Comparison of ENCODE assay signal across 13 mouse cellular contexts in genomic region chr2:102156460-102156859, GRCm38 (mm10). TPM values are rescaled to one million over a fixed set of nuclear protein-coding genes. Genes with fewer than 3 reads are reported as not detected.
DNase-seq lines count a peak whose midpoint lies in the region; ATAC-seq and TF ChIP-seq lines count a peak whose summit lies in the region.
"Had no signal": no experiment of that assay in that cellular context is flagged by ENCODE, and none has a peak within 500 bp of the region (broad histone marks: within the 10 kb centered on the region; RNA-seq: fewer than 3 reads in every experiment).

No protein-coding gene starts in this region.

- no peaks in the 10 kb centered on the region for H3K9me3 ChIP-seq in forebrain, embryonic 10.5 days
- no peaks in the 10 kb centered on the region for H3K9me3 ChIP-seq in forebrain, postnatal 0 days (ENCODE audit: low read length)
- no peaks in the 10 kb centered on the region for H3K9me3 ChIP-seq in hindbrain, embryonic 13.5 days
- H3K9me3 ChIP-seq in midbrain, postnatal 0 days (ENCODE audit: low read length): no peaks in the 10 kb centered on the region
- H3K9me3 ChIP-seq: heart, embryonic 15.5 days; limb, embryonic 15.5 days had no signal

- 67% methylated on average over 9 of the region's 9 CpGs for WGBS in forebrain, embryonic 10.5 days
- 38% methylated on average over 9 of the region's 9 CpGs for WGBS in forebrain, postnatal 0 days
- WGBS in hindbrain, embryonic 13.5 days: 24% methylated on average over 9 of the region's 9 CpGs
- 32% methylated on average over 9 of the region's 9 CpGs for WGBS in midbrain, postnatal 0 days

- H3K4me3 ChIP-seq in forebrain, embryonic 10.5 days: no peak overlapping the region
- H3K4me3 ChIP-seq in forebrain, postnatal 0 days (ENCODE audit: low read depth, low read length): no peak overlapping the region
- no peak overlapping the region for H3K4me3 ChIP-seq in hindbrain, embryonic 13.5 days
- no peak overlapping the region for H3K4me3 ChIP-seq in midbrain, postnatal 0 days (ENCODE audit: low read depth, low read length)
- H3K4me3 ChIP-seq: heart, embryonic 15.5 days; limb, embryonic 15.5 days had no signal

- no peak overlapping the region for H3K9ac ChIP-seq in forebrain, postnatal 0 days
- H3K9ac ChIP-seq in hindbrain, embryonic 13.5 days: no peak overlapping the region
- H3K9ac ChIP-seq in midbrain, postnatal 0 days (replicated peaks; ENCODE audit: low read length, poor library complexity, severe bottlenecking): no peak overlapping the region
- H3K9ac ChIP-seq: heart, embryonic 15.5 days; limb, embryonic 15.5 days had no signal

- no peak for TF ChIP-seq CTCF in forebrain, postnatal 0 days (IDR thresholded peaks at IDR 0.05; ENCODE audit: low read depth)
- no peak for TF ChIP-seq CTCF in midbrain, postnatal 0 days (IDR thresholded peaks at IDR 0.05)

- peaks cover 35% of the 10 kb centered on the region for H3K4me1 ChIP-seq in forebrain, embryonic 10.5 days
- H3K4me1 ChIP-seq in forebrain, postnatal 0 days (ENCODE audit: insufficient read depth): no peaks in the 10 kb centered on the region; the same call in 1 of the 2 replicates
- H3K4me1 ChIP-seq in hindbrain, embryonic 13.5 days (replicated peaks): peaks cover 40% of the 10 kb centered on the region
- peaks cover 8% of the 10 kb centered on the region; the same call in 1 of the 2 replicates for H3K4me1 ChIP-seq in midbrain, postnatal 0 days (ENCODE audit: insufficient read depth, low read length)

- no peak for ATAC-seq in forebrain, postnatal 0 days
- peak; percentile 46 for ATAC-seq in hindbrain, embryonic 13.5 days (ENCODE audit: low FRiP score)
- peak; percentile 42; the same call in 1 of the 2 replicates for ATAC-seq in midbrain, postnatal 0 days (ENCODE audit: low FRiP score)
- no peak for ATAC-seq in cerebellum, adult (ENCODE audit: insufficient number of reproducible peaks, low FRiP score, low TSS enrichment)
- ATAC-seq: inflammation-experienced regulatory T-cells, adult 6 months had no signal

- no peaks in the 10 kb centered on the region for H3K27me3 ChIP-seq in forebrain, embryonic 10.5 days (ENCODE audit: poor library complexity, severe bottlenecking)
- no peaks in the 10 kb centered on the region for H3K27me3 ChIP-seq in forebrain, postnatal 0 days (ENCODE audit: insufficient read depth, low read length)
- no peaks in the 10 kb centered on the region for H3K27me3 ChIP-seq in hindbrain, embryonic 13.5 days
- no peaks in the 10 kb centered on the region for H3K27me3 ChIP-seq in midbrain, postnatal 0 days (ENCODE audit: insufficient read depth, low read length)
- H3K27me3 ChIP-seq: heart, embryonic 15.5 days; limb, embryonic 15.5 days had no signal

- peaks cover 18% of the 10 kb centered on the region for H3K36me3 ChIP-seq in forebrain, embryonic 10.5 days (replicated peaks)
- no peaks in the 10 kb centered on the region for H3K36me3 ChIP-seq in forebrain, postnatal 0 days (ENCODE audit: insufficient read depth)
- H3K36me3 ChIP-seq in hindbrain, embryonic 13.5 days: no peaks in the 10 kb centered on the region
- no peaks in the 10 kb centered on the region for H3K36me3 ChIP-seq in midbrain, postnatal 0 days (ENCODE audit: insufficient read depth, low read length)
- H3K36me3 ChIP-seq: heart, embryonic 15.5 days had no signal

- no peak for DNase-seq in forebrain, embryonic 10.5 days (ENCODE audit: extremely low spot score, low spot score)
- no peak for DNase-seq in forebrain, postnatal 0 days
- peak; percentile 28 for DNase-seq in kidney, postnatal 10 days
- DNase-seq in kidney, postnatal 25 days: no peak
- peak; percentile 34 for DNase-seq in midbrain, postnatal 0 days (ENCODE audit: low spot score)
- no peak for DNase-seq in spleen, adult 18-20 months
- DNase-seq: cerebellum, postnatal 10 days; lung, adult 18-20 months had no signal

- no peak overlapping the region for H3K4me2 ChIP-seq in forebrain, postnatal 0 days (ENCODE audit: low read depth)
- no peak overlapping the region for H3K4me2 ChIP-seq in hindbrain, embryonic 13.5 days
- no peak overlapping the region for H3K4me2 ChIP-seq in midbrain, postnatal 0 days (ENCODE audit: low read depth, low read length, poor library complexity, severe bottlenecking)
- H3K4me2 ChIP-seq: heart, embryonic 15.5 days; limb, embryonic 15.5 days had no signal

- 0 out of 2 replicates have a peak overlapping the region, but pooled peaks have one; percentile 8 for H3K27ac ChIP-seq in forebrain, embryonic 10.5 days
- no peak overlapping the region for H3K27ac ChIP-seq in forebrain, postnatal 0 days (ENCODE audit: low read depth, low read length)
- H3K27ac ChIP-seq in hindbrain, embryonic 13.5 days: peak overlapping the region; percentile 66
- H3K27ac ChIP-seq in midbrain, postnatal 0 days (ENCODE audit: low read depth, low read length): no peak overlapping the region
- H3K27ac ChIP-seq: heart, embryonic 15.5 days; limb, embryonic 15.5 days had no signal

RNA-seq across cellular contexts. Expression of gene Ldlrad3, which starts 29.7 kb away (rescaled TPM):
- 53.1 and 54.6 TPM in 2 replicates for polyA plus RNA-seq in forebrain, embryonic 10.5 days (2016; fragmentation: Nextera tagmentation; extraction: Ambion mirVana)
- total RNA-seq in forebrain, postnatal 0 days (2014; rRNA removed): 20.9 and 23.4 TPM in 2 replicates
- polyA plus RNA-seq in forebrain, postnatal 0 days (2015; fragmentation: Nextera tagmentation; extraction: Ambion mirVana): 14.5 and 20.9 TPM in 2 replicates
- 37.1 and 38.8 TPM in 2 replicates for polyA plus RNA-seq in hindbrain, embryonic 13.5 days (2015; fragmentation: Nextera tagmentation; extraction: Ambion mirVana)
- 25.0 and 26.6 TPM in 2 replicates for total RNA-seq in midbrain, postnatal 0 days (2014; rRNA removed)
- 17.6 and 18.4 TPM in 2 replicates for polyA plus RNA-seq in midbrain, postnatal 0 days (2015; fragmentation: Nextera tagmentation; extraction: Ambion mirVana)

Comparison
In these comparisons a context has a peak if more than half of its experiments do, and no peak if none do; other contexts are left out.
1. DNase-seq: peak in kidney, postnatal 10 days (single experiment) and midbrain, postnatal 0 days (single experiment); none in forebrain, embryonic 10.5 days (single experiment), forebrain, postnatal 0 days (single experiment), kidney, postnatal 25 days (0 of 2) and spleen, adult 18-20 months (0 of 2).
2. H3K27ac ChIP-seq: peak in forebrain, embryonic 10.5 days (single experiment) and hindbrain, embryonic 13.5 days (single experiment); none in forebrain, postnatal 0 days (single experiment) and midbrain, postnatal 0 days (single experiment).
3. ATAC-seq: peak in hindbrain, embryonic 13.5 days (single experiment) and midbrain, postnatal 0 days (single experiment); none in forebrain, postnatal 0 days (single experiment) and cerebellum, adult (single experiment).